Mouse (Mus musculus) left cerebral cortex, postnatal 25 days (tissue): Measurements from ENCODE around the gene Gm21119. TPM values are rescaled to one million over a fixed set of nuclear protein-coding genes. Genes with fewer than 3 reads are reported as not detected.
"Not testable (repeated sequence)": the region's sequence is repeated elsewhere in the genome, so short reads cannot be mapped to it uniquely, and the experiment has no call there.

Source experiments
- DNase-seq, 2 experiments: peaks; one replicate each; pipeline ENCODE4 v3.0.0; 2022; ENCODE audit warnings: low spot score in 2 of 2, mixed read lengths in 1 of 2
- intact Hi-C: fragments of 180-260 bp; cut with DNase I; formaldehyde crosslinking; loops from one replicate; pipeline ENCODE4 v1.15.1; 2025
- total RNA-seq, 2 experiments: library from RNA; stranded (reverse); gene quantifications; 2 replicates each; pipeline ENCODE4 v1.2.3; 2021

Gene Gm21119
- total RNA-seq, result 1 to 10 TPM in 1 of 2 experiments, not detected in 1; 2.3 TPM

DNA sequence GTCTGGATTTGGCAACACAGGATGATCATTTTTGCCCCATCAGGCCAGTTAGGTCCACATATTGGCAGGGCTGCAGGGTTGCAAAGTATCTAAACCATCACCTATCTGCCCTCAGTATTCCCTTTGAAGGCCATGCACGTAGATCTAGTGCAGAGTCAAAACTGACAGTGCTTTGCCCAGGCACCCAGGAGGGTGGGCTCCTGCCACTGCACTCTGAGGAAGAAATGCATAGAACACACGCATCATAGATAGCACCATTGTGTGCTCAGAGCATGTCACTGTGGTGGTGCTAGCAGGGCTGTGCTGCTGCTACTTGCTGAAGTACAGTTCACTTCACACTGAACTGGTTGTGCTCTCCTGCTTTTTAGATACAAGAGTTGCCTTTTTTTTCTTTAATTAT lies at the start of gene Gm21119:
TSS of gene Gm21119 (plus strand) at position 301 of the 400 bp plus-strand sequence.
- DNase-seq, intact Hi-C loops: not testable (repeated sequence)

DNA sequence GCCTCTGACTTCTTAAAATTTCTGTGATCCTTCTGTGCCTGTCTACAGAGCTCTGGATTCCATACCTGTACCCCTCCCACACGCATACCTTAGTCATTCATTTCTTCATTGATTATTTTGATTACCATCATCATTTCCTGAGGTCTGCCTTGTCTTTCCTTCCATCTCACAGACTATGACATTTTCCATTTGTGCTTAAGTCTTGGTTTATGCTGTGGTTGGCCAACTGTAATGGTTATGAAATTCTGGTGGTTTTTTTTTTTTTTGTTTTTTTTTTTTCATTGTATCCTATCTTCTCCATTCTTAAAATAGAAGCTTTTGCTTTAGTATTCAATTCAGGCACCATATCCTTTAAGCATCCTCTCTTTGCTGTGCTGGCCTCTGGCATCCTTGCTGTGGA lies 48.0 kb upstream of the Gm21119 start:
- DNase-seq, intact Hi-C loops: not testable (repeated sequence)

DNA sequence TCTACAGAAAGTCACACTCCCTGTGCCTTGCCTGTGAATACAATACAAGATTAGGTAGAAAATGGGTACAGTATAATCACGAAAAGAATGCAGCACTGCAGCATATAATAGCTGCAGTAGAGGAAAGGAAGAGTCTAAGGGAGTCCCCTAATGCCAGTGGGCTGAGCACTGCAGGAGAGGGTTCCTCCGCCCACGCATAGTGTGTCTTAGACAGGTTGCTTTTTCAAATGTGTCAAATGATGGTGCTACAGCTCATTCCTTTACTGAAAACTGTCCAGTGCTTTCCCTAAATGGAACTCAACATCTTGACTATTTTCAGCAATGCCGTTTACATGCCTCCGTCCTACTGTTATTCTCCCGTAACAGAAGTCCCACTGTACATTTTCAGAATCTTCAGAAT lies 33.6 kb upstream of the Gm21119 start:
- intact Hi-C loops, result not testable (repeated sequence)
- DNase-seq, result peak; percentile 56 to 90

DNA sequence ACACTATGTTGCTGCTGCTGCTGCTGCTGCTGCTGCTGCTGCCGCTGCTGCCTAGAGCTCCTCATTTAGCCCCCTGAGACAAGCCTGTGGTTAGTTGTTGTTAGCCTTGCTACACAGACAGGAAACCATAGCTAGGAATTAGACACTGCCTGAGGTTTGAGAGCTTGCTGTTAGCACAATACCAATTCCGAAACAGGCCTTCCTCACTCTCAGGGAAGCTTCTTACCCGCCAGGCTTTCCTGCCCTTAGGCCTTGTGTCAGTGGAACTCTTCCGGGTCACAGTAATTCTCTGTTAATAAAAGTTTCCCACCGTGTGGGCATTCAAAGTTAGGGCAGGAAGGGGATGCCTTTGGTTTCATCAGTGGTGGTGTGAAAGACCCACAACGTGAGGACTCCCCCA lies 31.9 kb upstream of the Gm21119 start:
- DNase-seq, intact Hi-C loops: not testable (repeated sequence)

DNA sequence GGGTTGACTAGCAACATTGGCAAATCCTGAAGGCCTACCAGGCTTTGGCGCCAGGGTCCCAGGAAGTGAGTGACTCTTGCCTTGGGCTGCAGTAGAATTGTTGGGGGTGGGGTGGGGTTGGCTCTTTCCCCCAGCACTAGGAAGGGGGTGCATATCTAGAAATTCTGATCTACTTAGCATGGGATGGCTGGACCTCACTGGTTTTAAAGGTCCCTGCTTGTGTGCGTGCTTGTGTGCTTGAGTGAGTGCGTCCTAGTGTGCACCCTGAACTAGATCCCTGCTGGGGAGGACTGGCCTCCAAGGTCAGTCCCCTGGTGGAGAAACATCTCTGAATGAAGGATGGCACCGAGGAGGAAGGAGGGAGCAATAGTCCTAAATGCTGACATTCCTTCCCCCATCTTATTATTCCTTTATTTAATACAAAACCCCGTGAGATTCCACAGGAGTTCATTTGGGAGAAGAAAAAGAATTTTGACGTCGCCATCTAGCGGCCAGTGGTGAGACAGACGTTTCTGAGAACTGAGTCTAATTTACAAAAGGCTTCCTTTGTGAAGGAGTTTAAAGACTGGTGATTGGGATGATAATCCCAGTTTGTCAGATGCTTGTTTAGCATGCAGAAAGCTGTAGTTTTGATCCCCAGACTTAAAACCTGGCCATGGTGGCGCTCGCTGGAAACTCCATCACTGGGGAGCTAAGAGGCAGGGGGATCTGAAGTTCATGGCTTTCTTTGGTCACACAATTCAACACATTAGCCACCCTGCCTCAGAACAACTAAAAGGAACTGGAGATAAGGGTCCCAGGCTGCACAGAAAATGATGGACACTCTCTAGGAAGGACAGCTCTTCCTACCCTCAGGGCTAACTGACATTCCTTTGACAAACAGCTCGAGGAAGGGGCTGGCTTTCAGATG lies 26.2 kb upstream of the Gm21119 start:
- DNase-seq, result peak in 1 of 2 experiments; percentile 2
- intact Hi-C loops, result not testable (repeated sequence)

- intact Hi-C loops, result not testable (repeated sequence)
- peak; percentile 15 to 40 for DNase-seq
Observed at GRCm38 (mm10) chr8:20589178-20589539, 25.6 kb upstream of the Gm21119 start.

- DNase-seq, result peak; percentile 16 to 27
Observed at GRCm38 (mm10) chr8:20590117-20590997, 24.4 kb upstream of the Gm21119 start.

GRCm38 (mm10) chr8:20591002-20591401 lies 23.7 kb upstream of the Gm21119 start:
- intact Hi-C loops, DNase-seq: not testable (repeated sequence)

More at GRCm38 (mm10) chr8:20590117-20590997, 24.4 kb upstream of the Gm21119 start:
- intact Hi-C loops, result not testable (repeated sequence)

DNA sequence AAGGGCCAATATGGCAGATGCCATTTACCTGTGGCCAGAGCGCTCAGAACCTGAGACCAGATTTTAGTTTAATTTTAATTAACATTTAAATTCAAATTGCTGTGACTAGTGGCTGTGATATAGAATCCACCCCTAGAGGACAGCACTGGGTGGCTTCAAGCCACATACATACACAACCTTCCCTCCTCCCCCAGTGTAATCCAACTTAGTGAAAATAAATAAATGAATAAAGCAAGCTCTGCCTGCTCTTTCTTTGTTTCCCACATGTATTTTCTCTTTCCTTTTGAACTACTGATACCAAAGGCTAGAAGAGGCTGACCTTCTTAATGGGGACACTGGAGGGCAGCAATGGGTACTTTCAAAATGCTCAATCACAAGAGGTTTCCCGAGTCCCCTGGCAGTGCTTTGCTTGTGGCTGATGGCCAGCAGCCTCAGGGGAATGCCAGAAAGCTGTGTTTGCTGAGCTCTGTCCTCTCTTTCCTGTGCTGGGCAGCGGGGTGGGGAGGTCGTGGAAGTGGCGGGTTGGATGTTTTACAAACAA lies 21.9 kb upstream of the Gm21119 start:
- not testable (repeated sequence) for DNase-seq

GRCm38 (mm10) chr8:20593841-20594240 lies 20.9 kb upstream of the Gm21119 start:
- peak; percentile 50 to 62 for DNase-seq
- intact Hi-C loops, result not testable (repeated sequence)

More for the DNA sequence above, 21.9 kb upstream of the Gm21119 start:
- intact Hi-C loops, result not testable (repeated sequence)

DNA sequence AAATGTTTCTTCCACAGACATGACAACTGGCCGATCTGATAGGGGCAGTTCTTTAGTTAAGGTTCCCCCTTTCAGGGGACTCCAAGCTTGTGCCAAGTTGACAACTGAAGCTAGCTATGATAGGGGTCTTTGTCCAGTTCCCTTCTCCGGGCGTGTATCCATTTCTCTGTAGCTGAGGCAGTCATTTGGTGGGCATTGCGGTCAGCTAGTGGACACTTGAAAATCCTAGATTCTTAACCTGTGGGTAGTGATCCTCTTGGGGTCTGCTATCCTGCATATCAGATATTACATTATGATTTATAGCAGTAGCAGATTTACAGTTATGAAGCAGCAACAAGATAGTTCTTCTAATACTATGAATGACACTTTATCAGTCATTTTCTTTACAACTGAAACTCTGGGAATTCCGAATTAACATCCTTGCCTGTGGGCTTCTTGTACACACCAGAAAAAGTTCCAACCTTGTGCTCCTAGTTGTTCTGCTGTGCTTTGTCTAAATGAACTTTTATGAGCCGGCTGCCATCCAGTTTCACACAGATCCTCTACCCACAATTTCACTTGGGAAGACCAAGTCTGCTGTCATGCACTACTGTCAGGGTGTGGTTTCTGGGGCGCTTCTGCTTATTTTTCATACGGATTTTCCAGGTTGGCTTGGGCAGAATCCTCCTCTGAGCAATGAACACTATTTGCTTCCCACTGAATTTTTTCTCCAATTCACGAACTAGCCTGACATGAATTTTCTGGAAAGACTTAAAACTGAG lies 18.5 kb upstream of the Gm21119 start:
- intact Hi-C loops, result not testable (repeated sequence)

DNA sequence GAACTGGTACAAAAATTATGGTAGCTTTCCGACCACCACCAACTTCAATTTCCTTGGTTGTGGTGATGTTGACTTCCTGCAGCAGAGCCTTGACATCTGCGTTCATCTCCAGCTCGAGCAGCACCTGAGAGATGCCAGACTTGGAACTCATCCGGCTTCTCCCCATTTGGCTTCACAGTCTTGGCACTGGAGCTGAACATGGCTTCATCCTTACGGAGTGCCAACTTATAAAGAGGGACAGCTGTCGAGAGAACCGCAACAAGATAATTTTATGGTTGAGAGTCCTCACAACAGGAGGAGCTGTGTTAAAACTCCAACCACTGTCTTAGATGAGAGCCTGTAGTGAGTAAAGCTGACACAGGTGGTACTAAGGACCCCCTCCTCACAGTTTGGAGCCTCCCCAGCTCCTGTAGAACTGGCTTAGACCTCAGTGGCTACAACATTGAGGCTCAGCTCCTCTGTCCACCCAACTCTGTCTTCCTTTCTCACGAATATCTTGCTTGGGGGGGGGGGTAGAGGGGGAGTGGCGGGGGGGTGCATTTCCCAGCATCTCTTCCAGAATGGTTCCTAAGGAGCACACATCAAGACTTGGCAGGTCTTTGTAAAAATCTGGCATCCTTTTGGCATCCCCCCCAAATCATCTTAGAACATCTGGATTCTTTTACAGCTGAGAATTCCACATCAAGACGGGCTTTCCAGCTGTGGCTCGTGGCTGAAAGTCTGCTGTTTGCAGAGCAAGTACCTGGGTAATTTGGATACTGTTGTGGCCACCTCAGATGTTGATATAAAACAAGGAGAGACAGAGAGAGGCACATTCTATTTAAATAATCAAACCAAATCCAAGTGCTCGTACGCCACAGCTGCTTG lies 17.6 kb upstream of the Gm21119 start:
- DNase-seq, result peak; percentile 68
- intact Hi-C loops, result not testable (repeated sequence)

More for the DNA sequence above, 18.5 kb upstream of the Gm21119 start:
- peak in 1 of 2 experiments; percentile 12 for DNase-seq

DNA sequence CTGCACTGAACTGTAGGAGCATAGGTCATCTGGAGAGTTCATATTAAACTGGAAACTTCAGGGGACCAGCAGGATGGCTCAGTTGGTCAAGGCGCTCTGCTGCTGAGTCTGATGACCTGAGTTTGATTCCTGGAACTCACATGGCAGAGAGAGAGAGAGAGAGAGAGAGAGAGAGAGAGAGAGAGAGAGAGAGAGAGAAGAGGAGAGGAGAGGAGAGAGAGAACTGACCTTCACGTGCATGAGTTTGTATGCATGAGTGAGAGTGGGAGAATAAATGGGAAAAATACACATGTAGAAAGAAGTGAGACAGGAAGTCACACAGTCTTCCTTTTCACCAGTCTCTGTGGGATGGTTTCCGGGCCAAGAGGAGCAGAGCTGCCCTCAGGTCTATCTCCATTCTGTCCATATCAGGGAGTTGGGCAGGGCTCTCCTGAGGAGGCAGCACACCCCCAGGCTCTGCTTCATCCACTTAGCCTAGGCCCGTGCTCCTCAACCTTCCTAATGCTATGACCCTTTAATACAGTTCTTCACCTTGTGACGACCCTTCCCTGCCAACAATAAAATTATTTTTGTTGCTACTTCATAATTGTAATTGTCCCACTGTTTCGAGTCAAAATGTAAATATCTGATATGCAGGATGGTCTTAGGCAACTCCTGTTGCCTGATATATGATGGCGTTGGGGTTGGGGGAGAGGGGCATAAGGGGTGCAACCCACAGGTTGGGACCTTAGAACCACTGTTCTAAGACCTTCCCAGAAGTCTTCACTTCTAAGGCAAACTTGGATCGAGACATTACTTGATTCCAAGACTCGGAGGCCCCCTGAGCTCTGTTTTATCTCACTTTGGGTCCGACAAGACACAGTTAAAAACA lies 16.2 kb upstream of the Gm21119 start:
- intact Hi-C loops, DNase-seq: not testable (repeated sequence)

DNA sequence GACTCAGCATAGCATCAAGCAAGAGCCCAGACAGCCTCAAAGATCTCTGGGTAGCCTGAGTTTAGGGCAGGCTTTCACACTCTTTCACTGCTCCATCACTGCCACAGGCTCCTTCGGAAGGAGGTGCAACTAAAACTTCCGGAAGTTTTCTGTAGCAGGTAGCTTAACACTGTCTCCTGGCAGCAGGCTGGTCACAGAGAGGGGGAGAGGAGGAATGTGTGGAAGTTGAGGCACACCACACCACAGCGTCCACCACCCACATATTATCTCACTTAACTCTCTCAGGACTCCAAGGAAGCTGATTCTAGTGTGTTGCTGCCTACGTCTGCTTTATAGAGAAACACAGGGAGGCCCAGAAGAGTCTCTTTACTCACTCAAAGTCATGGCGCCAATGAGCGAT lies 15.4 kb upstream of the Gm21119 start:
- DNase-seq, intact Hi-C loops: not testable (repeated sequence)

GRCm38 (mm10) chr8:20610856-20611255 lies 3.9 kb upstream of the Gm21119 start:
- DNase-seq, intact Hi-C loops: not testable (repeated sequence)

- DNase-seq, intact Hi-C loops: not testable (repeated sequence)
Observed at GRCm38 (mm10) chr8:20612721-20613120, 2.0 kb upstream of the Gm21119 start.

- DNase-seq, intact Hi-C loops: not testable (repeated sequence)
Observed at GRCm38 (mm10) chr8:20630766-20631165, 16.0 kb downstream of the Gm21119 start.
